Mouse (Mus musculus): ENCODE measurements around the gene Trpv2. TPM values are rescaled to one million over a fixed set of nuclear protein-coding genes. Genes with fewer than 3 reads are reported as not detected.
A peak's percentile ranks its signal among the peaks of the same experiment; 100 is the strongest.

Gene Trpv2
- polyA plus RNA-seq, 1 experiment from 2014 or later: 12.7 TPM

DNA sequence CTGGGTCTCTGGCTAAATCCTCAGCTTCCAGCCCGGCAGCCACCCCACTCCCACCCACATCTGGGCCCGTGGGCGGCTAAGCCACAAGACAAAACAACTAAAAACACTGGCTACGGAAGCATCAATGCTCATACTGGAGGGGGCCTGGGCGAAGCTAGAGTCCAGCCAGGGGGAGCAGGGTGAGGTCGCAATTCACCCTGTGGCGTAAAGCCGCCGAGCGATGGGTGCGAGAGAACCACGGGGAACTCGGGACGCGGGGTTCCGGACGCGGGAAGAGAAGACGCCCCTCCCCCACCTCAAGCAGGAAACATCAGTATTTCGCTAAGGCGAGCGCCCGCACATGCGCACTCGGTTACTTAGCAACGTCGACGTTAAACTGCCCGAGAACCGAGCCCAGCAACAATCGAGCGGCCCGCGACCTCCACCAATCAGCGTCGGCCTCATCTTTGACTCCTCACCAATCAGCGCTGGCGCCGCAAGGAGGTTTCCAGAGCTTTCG, 23.5 kb upstream of the Trpv2 start, which contains the start of gene Ubb:
Ubb (plus strand) TSS at position 445 of the 499 bp plus-strand sequence.
- H3K27ac ChIP-seq (replicated peaks): peak within 1 kb of the TSS; percentile 97
- H3K4me3 ChIP-seq: peak within 1 kb of the TSS; percentile 71
- peaks cover 32% of the 10 kb centered on the region for H3K4me1 ChIP-seq
- peak within 1 kb of the TSS; percentile 87 for H3K9ac ChIP-seq (replicated peaks)
- under 1% methylated on average over 40 of the region's 40 CpGs for WGBS
- H3K4me2 ChIP-seq (replicated peaks): peak within 1 kb of the TSS; percentile 65
- no peaks in the 10 kb centered on the region for H3K9me3 ChIP-seq
- H3K36me3 ChIP-seq: peaks cover 28% of the 10 kb centered on the region
- peak; percentile 95 for ATAC-seq (ENCODE audit: low FRiP score, low read depth)
- no peaks in the 10 kb centered on the region for H3K27me3 ChIP-seq

DNA sequence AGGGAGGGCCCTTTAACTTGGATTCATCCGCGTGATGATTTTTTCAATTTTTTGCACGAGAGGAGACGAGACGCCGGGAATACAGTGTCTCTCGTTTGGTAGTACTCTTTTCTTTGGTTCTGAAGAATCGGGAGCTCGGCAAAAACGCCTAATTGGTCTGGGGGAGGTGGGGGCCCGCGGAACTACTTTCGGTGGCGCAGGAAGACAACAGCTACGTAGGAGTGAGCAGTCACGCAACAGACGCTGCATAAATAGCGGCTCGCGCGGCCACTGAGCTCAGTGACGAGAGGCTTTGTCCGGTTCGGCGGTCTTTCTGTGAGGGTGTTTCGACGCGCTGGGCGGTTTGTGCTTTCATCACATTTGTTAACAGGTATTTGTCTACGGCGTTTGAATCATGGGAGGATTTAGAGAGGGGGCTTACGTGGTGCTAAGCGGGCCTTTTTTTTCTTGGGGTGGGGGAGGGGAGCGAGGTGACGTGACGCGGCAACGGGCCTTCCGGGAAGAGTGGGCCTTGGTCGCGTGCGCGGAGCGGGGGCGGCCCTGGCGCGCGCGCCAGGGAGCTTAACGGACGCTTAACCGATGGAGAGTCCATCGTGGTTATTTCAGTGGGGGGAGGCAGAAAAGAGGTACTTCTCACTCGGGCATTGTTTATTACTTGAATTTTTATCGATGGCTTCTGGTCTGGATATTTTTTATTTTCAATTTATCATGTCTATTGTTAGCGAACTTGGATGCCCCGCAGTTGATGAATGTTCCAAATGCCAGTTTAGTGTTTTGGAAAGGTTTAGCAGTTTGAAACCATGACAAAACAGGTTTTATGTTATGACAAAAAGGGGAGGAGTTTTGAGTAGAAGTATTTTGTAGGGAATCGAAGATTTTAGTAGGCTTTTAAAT, 22.8 kb upstream of the Trpv2 start:
- peak overlapping the region; percentile 87 for H3K27ac ChIP-seq (replicated peaks)
- H3K4me1 ChIP-seq: peaks cover 32% of the 10 kb centered on the region
- H3K9me3 ChIP-seq: no peaks in the 10 kb centered on the region
- H3K4me3 ChIP-seq: peak overlapping the region; percentile 71
- peak; percentile 83 for ATAC-seq (ENCODE audit: low FRiP score, low read depth)
- WGBS: under 1% methylated on average over 58 of the region's 58 CpGs
- no peaks in the 10 kb centered on the region for H3K27me3 ChIP-seq
- peak overlapping the region; percentile 86 for H3K9ac ChIP-seq (replicated peaks)
- H3K4me2 ChIP-seq (replicated peaks): peak overlapping the region; percentile 65
- peaks cover 29% of the 10 kb centered on the region for H3K36me3 ChIP-seq

DNA sequence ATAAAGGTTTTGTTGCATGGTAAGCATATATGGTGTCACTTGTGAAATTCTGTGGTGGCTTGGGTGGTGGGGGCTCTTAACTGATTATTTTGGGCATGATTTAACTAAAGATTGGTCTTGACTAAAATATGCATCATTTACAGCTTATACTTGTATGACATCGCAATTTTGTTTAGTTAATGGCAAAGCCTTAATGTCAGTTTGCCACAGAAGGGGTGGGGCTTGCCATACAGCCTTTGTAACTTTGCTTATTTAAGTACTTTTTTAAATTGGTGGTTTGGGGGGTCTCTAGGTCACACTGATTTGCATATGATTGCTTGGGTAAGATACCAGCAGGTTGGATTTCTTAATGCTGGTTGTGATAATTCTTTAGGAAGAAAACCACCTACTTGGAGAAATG, 21.1 kb upstream of the Trpv2 start:
- no peak overlapping the region for H3K27ac ChIP-seq (replicated peaks)
- peak overlapping the region; percentile 56; the same call in 1 of the 2 replicates for H3K9ac ChIP-seq (replicated peaks)
- peak overlapping the region; percentile 57 for H3K4me3 ChIP-seq
- peaks cover 29% of the 10 kb centered on the region for H3K36me3 ChIP-seq
- WGBS: 42% methylated on average over 1 of the region's 1 CpGs
- no peaks in the 10 kb centered on the region for H3K27me3 ChIP-seq
- H3K4me2 ChIP-seq (replicated peaks): peak overlapping the region; percentile 96
- no peak for ATAC-seq (ENCODE audit: low FRiP score, low read depth)
- peaks cover 32% of the 10 kb centered on the region for H3K4me1 ChIP-seq
- H3K9me3 ChIP-seq: no peaks in the 10 kb centered on the region

GRCm38 (mm10) chr11:62553633-62554032, 20.7 kb upstream of the Trpv2 start:
- no peaks in the 10 kb centered on the region for H3K27me3 ChIP-seq
- ATAC-seq (ENCODE audit: low FRiP score, low read depth): no peak
- peaks cover 32% of the 10 kb centered on the region for H3K4me1 ChIP-seq

DNA sequence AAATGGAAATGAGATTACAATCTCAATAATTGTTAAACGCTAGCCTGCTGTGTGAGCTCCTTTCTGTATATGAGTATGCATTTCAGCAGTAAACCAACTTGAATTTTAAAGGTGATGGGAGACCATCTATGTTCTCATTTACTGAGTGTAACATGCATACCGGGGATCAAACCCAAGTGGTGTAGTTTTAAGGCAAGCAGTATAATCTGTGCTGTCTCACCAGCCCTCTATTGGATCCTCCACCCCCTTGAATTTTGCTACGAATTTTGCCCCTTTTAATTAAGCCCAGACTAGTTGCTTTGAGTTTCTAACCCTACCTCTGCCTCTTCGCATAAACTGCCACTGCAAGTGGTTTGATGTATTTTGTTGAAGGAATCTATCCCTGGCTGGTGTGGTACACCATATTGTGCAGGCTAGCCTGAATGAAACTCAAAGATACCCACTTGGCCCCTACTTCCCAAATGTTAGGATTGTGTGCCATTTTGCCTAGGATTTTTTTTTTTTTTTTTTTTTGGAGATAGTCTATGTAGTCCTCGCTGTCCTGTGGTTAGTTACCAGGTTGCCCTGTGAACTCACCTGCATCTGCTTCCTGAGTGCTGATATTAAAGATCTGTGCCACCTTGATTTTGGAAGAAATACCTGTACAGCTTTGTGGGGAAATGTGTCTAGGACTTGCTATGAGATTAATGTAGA, 20.0 kb upstream of the Trpv2 start:
- peaks cover 29% of the 10 kb centered on the region for H3K36me3 ChIP-seq
- no peak for ATAC-seq (ENCODE audit: low FRiP score, low read depth)
- no peak overlapping the region for H3K27ac ChIP-seq (replicated peaks)
- peak overlapping the region; percentile 56 for H3K9ac ChIP-seq (replicated peaks)
- H3K4me1 ChIP-seq: peaks cover 32% of the 10 kb centered on the region
- H3K4me2 ChIP-seq (replicated peaks): peak overlapping the region; percentile 96
- peak overlapping the region; percentile 57 for H3K4me3 ChIP-seq
- WGBS: 71% methylated on average over 5 of the region's 5 CpGs
- no peaks in the 10 kb centered on the region for H3K27me3 ChIP-seq
- H3K9me3 ChIP-seq: no peaks in the 10 kb centered on the region

More at GRCm38 (mm10) chr11:62553633-62554032, 20.7 kb upstream of the Trpv2 start:
- Histone ChIP-seq H3K9me3 (no peaks in the 10 kb centered on the region), H3K9ac (replicated peaks) (peak overlapping the region; percentile 56), H3K27ac (replicated peaks) (no peak overlapping the region), H3K4me3 (peak overlapping the region; percentile 57), H3K4me2 (replicated peaks) (peak overlapping the region; percentile 96), H3K36me3 (peaks cover 29% of the 10 kb centered on the region)
- 84% methylated on average over 5 of the region's 5 CpGs for WGBS

DNA sequence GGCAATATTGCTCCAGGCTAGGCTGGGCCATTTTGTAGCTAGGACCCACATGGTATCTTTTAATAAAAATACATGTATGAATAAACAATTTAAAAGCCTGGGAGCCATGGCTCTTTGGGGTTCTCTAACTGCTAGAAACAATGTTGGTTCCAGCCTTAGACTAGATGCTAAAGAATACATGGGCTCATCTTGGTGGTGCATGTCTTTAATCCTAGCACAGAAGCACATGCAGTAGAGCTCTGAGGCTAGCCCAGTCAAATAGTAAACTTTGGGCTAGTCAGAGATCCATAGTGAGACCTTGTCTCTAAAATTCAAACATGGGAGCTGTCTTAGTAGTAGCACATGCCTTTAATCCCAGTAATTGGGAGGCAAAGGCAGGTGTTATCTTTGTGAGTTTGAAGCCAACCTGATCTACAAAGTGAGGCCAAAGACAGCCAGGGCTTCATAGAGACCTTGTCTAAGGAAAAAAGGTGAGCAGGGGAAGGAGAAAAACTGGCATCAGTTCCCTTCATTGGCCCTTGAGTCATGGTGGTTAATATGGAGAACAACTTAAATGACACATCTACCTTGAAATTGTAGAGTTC, 19.3 kb upstream of the Trpv2 start:
- peaks cover 24% of the 10 kb centered on the region for H3K4me1 ChIP-seq
- peak overlapping the region; percentile 96 for H3K4me2 ChIP-seq (replicated peaks)
- peaks cover 3% of the 10 kb centered on the region for H3K27me3 ChIP-seq
- peak overlapping the region; percentile 57; the same call in 1 of the 2 replicates for H3K4me3 ChIP-seq
- peaks cover 29% of the 10 kb centered on the region for H3K36me3 ChIP-seq
- H3K9me3 ChIP-seq: no peaks in the 10 kb centered on the region
- no peak for ATAC-seq (ENCODE audit: low FRiP score, low read depth)
- no peak overlapping the region for H3K27ac ChIP-seq (replicated peaks)
- no peak overlapping the region for H3K9ac ChIP-seq (replicated peaks)

DNA sequence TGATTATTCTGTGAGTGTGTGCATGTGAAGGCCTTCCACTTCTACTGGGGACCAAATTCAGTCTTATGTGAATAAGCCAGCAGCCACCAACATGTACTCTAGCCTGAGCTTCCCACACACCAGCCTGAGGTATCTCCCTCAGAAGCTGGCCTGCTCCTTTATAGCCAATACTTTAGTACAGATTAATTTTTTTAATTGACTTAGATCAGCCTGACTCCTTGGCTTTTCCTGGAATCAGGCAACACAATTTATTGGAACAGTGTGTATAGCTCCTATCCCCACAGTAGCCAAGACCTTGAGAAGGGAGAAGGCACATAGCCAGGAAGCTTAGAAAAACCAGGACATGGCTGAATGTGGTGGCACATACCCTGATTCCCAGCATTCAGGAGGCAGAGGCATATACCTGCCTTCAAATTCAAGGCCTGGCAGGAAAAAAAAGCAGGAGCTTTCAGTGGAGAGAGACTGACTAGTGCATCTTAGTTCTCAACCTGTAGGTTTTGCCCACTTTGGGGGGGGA, 18.3 kb upstream of the Trpv2 start:
- no peak overlapping the region for H3K4me3 ChIP-seq
- 0 out of 2 replicates have a peak overlapping the region, but pooled peaks have one; percentile 96 for H3K4me2 ChIP-seq (replicated peaks)
- no peaks in the 10 kb centered on the region for H3K9me3 ChIP-seq
- peaks cover 23% of the 10 kb centered on the region for H3K4me1 ChIP-seq
- H3K9ac ChIP-seq (replicated peaks): no peak overlapping the region
- no peak for ATAC-seq (ENCODE audit: low FRiP score, low read depth)
- H3K36me3 ChIP-seq: peaks cover 29% of the 10 kb centered on the region
- H3K27me3 ChIP-seq: peaks cover 7% of the 10 kb centered on the region
- no peak overlapping the region; the same call in 1 of the 2 replicates for H3K27ac ChIP-seq (replicated peaks)

GRCm38 (mm10) chr11:62557205-62557604, 17.1 kb upstream of the Trpv2 start:
- peaks cover 23% of the 10 kb centered on the region for H3K4me1 ChIP-seq
- H3K36me3 ChIP-seq: peaks cover 29% of the 10 kb centered on the region
- H3K4me2 ChIP-seq (replicated peaks): no peak overlapping the region
- no peak for ATAC-seq (ENCODE audit: low FRiP score, low read depth)
- H3K4me3 ChIP-seq: no peak overlapping the region
- H3K9me3 ChIP-seq: no peaks in the 10 kb centered on the region
- H3K27me3 ChIP-seq: peaks cover 7% of the 10 kb centered on the region
- WGBS: 73% methylated on average over 5 of the region's 5 CpGs
- no peak overlapping the region for H3K9ac ChIP-seq (replicated peaks)
- no peak overlapping the region for H3K27ac ChIP-seq (replicated peaks)

GRCm38 (mm10) chr11:62558152-62558551, 16.1 kb upstream of the Trpv2 start:
- WGBS: 76% methylated on average over 2 of the region's 2 CpGs
- no peak overlapping the region for H3K27ac ChIP-seq (replicated peaks)
- peaks cover 22% of the 10 kb centered on the region for H3K4me1 ChIP-seq
- peaks cover 7% of the 10 kb centered on the region for H3K27me3 ChIP-seq
- no peak overlapping the region for H3K4me2 ChIP-seq (replicated peaks)
- no peak overlapping the region for H3K4me3 ChIP-seq
- no peaks in the 10 kb centered on the region for H3K9me3 ChIP-seq
- ATAC-seq (ENCODE audit: low FRiP score, low read depth): no peak
- peaks cover 27% of the 10 kb centered on the region for H3K36me3 ChIP-seq
- no peak overlapping the region for H3K9ac ChIP-seq (replicated peaks)

DNA sequence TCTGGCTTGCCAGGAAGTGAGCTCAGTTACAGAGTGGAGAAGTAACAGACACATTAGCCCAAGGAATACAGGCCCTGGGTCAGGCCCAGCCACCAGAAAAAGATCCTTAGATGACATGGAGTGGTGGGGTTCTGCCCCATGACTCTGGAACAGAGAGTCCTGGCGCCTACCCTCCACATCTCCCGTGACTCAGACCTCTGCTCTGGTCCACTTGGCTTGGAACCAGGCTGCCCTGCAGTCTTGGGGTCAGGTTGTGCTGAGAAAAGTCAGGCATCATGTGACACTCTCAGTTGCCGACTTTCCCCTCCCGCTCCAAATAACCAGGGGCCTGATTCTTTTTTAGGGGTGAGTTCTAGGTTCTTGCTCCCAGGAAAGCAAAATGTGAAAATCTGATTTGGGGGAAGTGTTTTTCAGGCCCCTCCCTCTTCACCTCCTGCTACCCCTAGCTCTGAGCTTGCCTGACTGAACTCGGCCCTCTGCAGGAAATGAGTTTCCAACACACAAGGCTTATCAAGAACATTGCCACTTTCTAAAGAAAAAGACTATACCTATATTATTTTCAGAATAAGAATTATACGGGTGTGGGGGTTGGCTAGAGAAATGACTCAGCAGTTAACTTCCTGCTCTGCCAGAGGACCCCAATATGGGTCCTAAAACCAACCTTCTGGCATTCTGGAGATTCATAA, 15.2 kb upstream of the Trpv2 start:
- Histone ChIP-seq H3K27ac (replicated peaks) (no peak overlapping the region), H3K27me3 (peaks cover 7% of the 10 kb centered on the region), H3K4me3 (no peak overlapping the region), H3K9me3 (no peaks in the 10 kb centered on the region), H3K4me1 (peaks cover 13% of the 10 kb centered on the region), H3K9ac (replicated peaks) (no peak overlapping the region), H3K36me3 (peaks cover 17% of the 10 kb centered on the region), H3K4me2 (replicated peaks) (no peak overlapping the region)
- WGBS: 68% methylated on average over 6 of the region's 6 CpGs
- no peak for ATAC-seq (ENCODE audit: low FRiP score, low read depth)

GRCm38 (mm10) chr11:62560463-62561016, 13.7 kb upstream of the Trpv2 start:
- Histone ChIP-seq H3K27me3 (peaks cover 7% of the 10 kb centered on the region), H3K4me2 (replicated peaks) (peak overlapping the region; percentile 48), H3K9ac (replicated peaks) (no peak overlapping the region), H3K9me3 (no peaks in the 10 kb centered on the region), H3K27ac (replicated peaks) (no peak overlapping the region), H3K4me1 (no peaks in the 10 kb centered on the region), H3K36me3 (peaks cover 3% of the 10 kb centered on the region; the same call in 1 of the 2 replicates), H3K4me3 (peak overlapping the region; percentile 31)
- no peak for ATAC-seq (ENCODE audit: low FRiP score, low read depth)
- 32% methylated on average over 43 of the region's 43 CpGs for WGBS
